Mouse (Mus musculus) urinary bladder, postnatal 36 days (tissue): ENCODE measurements around the gene Pdzk1.

Experiments used
- DNase-seq, 2 experiments: peaks; one replicate each; pipeline ENCODE4 v3.0.0; 2022; ENCODE audit warnings: low spot score in 2 of 2, mixed read lengths in 1 of 2

The Pdzk1 gene

DNA sequence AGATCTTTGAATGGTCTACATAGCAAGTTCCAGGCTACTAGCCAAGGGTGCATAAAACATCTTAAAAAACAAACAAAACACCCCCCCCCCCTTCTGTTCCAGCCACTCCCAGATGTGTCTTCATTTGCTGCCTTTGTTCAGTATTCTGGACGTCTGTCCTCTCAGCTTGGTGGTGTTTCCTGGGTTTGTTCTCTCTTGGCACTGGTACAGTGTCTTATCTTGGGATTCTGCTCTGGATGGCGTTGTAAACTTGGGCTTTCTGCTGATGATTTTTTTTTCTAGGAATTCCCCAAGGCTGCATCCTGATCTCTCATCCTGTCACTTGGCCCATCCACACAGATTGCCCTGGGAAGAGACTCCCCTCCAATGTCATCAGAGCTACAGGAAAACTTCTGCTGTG is 7.3 kb downstream of the Pdzk1 start:
- DNase-seq: no peak

GRCm38 (mm10) chr3:96838996-96839645 is 10.0 kb downstream of the Pdzk1 start:
- DNase-seq: no peak

- no peak for DNase-seq
These were observed 16.1 kb downstream of the Pdzk1 start for GRCm38 (mm10) chr3:96845191-96845590.

DNA sequence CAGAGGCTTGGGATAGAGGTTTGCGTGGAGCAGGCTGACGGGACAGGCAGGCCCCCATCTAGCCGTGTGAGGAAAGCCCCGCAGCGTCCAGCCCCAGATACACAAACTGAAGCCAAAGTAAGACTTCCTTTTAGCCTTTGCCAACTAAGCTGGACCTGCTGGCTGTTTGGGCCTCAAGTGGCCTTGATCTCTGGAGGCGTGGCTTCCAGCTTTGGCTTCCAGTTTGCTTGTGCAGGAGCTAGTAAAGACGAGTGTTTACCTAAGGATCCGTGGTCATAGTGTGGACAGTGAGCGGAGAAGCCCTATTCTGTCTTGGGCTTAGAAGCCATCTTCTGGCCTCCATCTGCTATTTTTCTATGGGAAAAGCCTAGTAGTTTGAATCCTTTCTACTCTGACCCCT is 16.7 kb downstream of the Pdzk1 start:
- no peak for DNase-seq

DNA sequence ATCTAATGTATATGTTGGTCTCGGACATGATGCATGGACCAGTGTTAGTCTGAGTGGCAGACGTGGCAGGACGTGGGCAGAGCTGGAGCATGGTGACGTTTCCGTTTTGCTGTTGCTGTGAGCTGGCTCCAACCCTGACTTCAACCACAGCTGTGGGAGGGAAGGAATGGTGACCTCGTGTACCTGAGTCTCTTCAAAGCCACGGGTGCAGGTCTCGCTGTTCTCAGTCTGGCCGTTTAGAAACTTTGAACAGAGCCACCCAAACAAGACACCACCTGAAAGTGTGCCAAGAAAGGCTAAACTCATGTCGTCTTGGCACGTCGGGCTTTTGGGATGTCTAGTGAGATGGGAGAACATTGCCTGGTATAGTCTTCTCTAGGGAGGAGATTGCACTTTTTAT is 17.9 kb downstream of the Pdzk1 start:
- no peak for DNase-seq

DNA sequence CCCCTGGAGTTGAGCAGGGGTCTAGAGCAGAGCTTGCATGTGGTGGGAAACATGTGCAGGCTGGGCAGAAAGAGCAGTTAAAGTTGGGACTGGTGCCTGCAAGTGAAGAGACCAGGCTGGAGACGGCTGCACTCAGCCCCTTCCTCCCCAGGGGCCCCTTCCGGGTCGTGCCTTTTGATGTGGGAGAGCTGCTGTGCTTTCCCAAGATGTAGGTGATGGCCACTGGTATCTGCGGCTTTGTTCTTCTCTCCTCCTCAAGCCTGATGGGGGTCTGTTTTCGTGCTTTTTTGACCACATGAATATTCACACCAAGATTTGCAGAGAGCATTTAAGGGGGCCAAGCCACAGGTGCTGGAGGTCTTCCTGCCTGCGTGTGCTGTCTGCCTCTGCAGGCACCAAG is 18.6 kb downstream of the Pdzk1 start:
- DNase-seq: no peak

DNA sequence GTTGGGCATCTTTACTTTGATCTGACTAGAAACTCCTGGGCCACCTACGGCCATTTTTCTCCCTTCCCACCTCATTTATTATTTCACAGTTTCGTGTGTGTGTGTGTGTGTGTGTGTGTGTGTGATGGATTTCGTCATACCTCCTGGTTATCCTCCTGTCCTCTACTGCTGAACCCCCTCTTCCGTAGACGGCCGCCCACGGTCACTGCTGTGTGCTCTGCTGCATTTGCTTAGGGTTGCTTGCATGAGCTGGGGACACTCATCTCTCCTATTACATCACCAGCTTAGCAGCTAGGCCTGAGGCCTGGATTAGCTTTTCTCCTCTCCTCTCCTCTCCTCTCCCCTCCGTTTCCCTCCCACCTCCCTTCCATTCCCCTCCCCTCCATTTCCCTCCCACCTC is 19.4 kb downstream of the Pdzk1 start:
- no peak for DNase-seq

- no peak for DNase-seq
These were observed 20.2 kb downstream of the Pdzk1 start for GRCm38 (mm10) chr3:96849168-96849727.

DNA sequence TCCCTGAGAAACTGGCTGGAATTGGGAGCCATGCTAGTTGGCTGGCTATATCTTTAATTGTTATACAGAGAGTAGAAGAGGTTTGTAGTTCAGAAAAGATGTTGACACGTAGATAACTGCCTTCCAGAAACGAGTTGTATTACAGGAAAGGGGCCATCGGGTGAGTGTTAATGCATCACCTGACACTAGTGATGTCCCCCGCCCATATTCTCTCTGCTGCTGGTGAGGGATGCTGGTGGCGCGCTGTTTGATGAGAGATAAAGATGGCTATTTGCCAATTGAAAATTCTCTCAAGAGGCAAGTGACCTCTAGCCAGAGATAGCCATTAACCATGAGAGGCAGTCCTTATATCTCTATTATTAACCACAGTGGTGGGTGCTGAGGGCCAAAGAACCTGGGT is 23.5 kb downstream of the Pdzk1 start:
- DNase-seq: no peak

DNA sequence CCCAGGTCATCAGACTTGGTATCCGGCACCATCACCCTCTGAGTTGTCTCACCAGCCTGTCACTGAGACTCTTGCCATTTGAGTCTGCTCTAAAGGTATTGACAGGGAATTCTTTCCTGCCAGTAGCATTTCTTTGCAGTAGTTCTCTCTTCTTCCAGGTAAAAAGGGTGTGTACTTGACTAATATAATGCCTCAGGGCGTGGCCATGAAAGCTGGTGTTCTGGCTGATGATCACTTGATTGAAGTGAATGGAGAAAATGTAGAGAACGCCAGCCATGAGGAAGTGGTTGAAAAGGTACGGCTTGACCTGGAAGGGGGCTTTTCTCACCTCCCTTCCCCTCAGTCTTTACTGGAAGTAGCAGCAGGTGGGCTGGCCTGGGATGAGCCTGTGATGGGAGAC is 25.3 kb downstream of the Pdzk1 start:
- no peak for DNase-seq

GRCm38 (mm10) chr3:96855833-96856232 is 26.7 kb downstream of the Pdzk1 start:
- no peak for DNase-seq

DNA sequence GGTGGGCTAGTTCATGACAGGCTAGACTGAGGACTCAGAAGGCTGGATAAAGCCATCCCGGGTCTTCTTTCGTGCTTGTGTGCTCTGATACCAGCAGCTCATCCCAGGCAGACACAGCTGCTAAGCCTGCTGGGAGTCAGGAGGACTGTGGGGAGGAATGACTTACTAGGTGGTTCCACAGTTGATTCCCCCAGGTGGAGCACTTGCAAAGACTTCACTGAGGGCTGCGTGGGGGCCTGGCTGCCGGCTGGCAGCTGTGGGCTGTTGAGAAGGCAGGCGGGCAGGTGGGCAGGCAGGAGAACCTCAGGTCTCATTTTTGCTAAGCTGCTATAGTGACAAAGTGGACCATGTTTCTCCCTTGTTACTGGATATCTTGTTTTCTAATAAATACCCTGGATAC is 31.4 kb downstream of the Pdzk1 start:
- DNase-seq: no peak

GRCm38 (mm10) chr3:96867863-96868262 is 38.8 kb downstream of the Pdzk1 start:
- DNase-seq: no peak

DNA sequence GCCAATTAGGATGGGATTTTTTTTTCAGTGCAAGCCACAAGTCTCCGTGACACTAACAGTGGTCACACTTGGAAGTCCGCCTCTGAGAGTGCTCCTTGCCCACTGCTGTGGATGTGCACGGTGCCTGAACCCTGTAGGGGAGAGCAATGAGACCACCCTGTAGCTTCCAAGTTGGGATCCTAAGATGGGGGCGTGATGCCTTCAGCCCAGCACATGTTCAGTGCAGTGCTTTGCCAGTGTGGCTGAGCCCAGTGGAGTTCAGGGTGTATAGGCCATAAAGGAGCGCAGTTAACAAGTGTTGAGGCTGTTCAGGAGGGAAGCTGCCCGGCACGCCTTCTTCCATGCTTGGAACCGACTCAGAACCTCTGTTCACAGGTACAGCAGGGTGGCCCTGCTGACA is 39.5 kb downstream of the Pdzk1 start:
- no peak for DNase-seq

DNA sequence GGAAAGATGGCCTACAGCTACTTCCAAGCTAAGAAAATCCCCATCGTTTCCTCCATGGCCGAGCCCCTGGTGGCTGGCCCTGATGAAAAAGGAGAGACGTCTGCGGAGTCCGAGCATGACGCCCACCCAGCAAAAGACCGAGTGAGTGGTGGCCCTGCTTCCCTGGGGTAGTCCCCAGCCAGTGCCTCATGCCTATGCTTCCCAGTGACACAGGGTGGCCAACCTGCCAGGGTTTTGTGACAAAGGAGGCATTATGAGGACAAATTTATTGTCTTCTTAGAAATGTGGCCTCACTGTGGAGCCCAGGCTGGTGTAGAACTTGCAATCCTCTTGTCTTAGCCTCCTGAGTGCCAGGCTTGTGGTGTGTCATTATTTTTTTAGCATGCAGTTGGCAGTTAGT is 40.0 kb downstream of the Pdzk1 start:
- DNase-seq: no peak

DNA sequence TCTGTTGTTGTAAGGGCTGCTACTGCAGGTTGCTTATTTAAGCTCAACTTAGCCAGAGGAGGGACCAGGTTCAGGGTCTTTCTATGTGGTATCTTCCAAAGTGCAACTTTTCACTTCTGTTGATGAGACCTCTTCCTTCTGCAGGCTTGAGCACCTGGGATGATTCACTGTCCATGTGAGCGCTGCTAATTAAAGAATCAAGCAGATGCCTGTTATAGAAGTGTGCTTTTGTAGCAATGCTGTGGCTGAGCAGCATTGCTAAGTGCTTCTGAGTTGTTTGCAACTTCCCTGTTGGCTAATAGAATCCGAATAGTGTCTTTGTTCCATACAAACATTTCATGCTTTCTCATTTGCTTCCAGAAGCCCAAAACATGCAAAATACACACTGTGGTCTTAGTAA is 41.2 kb downstream of the Pdzk1 start:
- DNase-seq: no peak

DNA sequence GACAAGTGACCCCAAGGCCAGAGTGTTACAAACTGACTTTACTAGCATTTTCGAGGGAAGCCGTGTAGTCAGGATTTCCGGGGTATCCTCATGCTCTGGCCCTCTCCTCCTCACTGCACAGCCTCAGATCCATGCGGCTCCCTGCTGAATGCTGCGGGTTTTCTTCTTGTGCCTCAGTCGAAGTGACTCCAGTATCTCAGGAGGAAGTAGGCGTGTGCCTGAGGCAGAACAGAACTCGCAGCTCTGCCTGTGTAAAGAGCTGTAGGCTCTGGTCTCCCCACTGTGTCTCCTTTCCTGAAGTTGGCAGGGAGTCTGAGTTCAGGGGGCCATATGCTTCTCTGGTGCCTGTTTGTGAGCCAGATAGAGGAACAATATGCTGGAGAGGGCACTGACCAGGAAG is 42.0 kb downstream of the Pdzk1 start:
- DNase-seq: no peak

DNA sequence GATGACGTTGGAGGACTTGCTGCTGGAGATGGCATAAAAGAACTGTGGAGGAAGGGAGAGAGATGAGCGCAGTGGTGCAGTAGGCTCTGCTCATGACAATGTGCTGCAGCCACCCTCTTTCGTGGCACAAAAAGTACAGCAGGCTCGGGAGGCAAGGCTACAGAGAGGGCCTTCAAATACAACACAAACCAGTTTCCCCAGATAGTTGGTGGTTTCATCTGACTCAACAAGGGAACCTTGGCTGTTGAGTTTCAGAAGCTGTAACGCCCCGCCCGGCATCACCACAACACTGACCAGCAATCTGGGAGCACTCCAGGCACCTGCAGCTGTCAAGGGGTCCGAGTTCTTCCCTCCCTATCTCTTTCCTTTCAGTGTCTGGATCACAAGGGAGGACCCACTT is 43.4 kb downstream of the Pdzk1 start:
- DNase-seq: no peak

DNA sequence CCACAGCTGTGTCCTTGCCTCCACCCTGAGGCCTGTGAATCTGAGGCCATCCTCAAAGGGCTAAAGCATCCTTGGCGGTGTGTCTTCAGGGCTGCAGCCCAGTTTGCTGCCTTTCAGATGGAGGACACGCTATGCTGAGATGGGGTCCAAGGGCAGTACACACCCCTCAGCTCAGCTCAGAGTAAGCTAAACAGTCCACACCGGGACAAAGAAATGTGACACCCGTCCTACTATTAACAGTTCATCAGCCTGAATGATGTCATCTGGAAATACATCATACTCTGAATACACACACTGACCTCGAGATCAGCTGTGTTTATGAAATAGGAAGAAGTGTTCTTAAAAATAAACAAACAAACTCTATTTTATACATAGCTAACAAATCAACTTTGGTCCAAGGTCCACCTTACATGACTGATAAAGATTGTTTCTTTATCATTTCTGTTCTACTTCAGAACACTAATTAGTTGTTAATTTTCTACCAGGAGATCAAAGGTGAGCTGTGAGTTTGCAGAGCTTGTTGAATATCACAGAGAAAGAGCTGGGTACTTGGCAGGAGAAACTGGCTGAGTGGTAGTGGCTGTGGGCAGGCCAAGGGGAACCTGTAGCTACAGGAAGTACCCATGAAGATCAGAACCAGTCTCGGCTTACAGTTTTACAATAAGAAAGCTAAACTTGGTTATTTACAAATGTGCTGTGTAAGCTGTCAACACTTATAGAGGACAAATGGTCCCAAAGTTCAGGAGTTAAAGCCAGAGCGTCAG is 45.9 kb downstream of the Pdzk1 start:
- no peak for DNase-seq

DNA sequence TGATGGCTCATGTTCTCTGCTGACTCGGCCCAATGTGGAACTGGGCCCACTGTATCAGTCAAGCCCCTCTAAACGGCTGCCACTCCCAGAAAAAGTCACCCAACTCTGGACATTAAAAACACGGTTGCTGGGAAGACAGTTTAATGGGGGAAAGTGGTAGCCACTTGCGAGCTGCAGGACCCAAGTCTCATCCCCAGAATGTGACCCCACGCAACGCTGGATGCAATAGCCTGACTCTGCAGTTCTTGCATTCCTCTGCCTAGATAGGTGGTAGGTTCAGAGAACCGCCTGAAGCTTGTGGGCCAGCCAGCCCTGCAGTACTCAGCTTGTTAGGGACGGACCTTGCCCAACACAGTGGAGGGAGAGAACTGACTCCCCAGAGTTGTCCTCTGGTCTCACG is 50.5 kb downstream of the Pdzk1 start:
- DNase-seq: no peak

GRCm38 (mm10) chr3:96880385-96880784 is 51.3 kb downstream of the Pdzk1 start:
- no peak for DNase-seq

DNA sequence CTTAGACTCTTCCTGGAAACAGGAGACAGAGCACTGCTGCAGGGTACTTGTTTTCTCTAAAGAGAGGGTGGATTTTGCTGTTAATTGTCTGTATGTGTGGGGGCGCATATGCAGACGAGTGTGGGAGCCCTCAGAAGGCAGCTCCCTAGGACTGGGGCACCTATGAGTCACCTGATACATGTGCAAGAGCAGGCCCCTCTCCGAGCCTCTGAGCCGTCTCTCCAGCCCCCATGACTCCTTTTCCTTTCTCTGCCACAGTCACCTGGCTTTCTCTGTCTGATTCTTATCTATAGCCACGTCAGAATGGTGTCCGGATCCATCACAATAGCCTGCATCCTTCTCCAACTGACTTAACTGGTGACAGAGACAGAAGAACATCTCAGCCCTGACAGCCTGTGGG is 52.5 kb downstream of the Pdzk1 start:
- DNase-seq: no peak

DNA sequence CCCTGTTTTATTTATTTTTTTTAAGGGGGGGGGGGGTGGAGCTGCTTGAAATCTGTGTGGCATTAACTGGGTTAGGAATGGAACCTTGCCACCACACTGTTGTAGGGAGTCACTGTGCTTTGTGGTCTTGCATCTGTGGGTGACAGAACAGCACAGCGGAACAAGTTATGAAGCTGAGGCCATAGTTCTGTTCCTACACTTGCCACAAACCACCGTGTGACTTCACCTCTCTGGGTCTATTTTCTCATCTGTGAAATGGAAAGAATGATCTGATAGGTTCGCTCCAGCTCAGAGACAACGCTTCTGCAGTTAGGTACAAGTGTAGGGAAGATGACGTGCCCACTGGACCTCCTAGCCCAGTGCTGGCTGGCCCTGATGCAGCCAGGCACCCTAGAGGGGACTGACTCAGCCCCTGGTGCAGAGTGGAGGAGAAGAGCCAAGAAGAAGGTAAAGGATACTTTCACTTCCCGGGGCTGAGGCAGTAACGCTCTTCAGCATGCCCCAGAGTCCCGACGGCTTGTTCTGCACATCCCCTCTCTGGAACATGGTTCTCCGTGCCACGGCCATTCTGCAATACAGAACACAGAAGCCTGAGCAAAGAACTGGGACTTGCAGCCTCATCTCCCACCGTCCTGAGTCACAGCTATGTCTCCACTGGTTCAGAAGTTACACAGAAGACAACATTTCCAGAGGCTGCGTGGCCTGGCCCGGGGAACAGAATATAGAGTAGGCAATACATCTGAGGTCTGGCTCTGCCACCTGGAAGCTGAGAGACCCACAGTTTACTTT is 53.2 kb downstream of the Pdzk1 start:
- no peak for DNase-seq
